Mouse (Mus musculus) midbrain, embryonic 15.5 days (tissue): ENCODE measurements around the gene Tppp. TPM values are rescaled to one million over a fixed set of nuclear protein-coding genes. Genes with fewer than 3 reads are reported as not detected.

Source experiments
- ATAC-seq: fragments of 200-750 bp; cut with Nextera tagmentation; replicated peaks from 2 replicates; pipeline ENCODE4 v1.8.0; 2017; ENCODE audit warnings: moderate TSS enrichment
- H3K27ac ChIP-seq: fragments of 300-500 bp; sonication (generic); 2 replicates; pipeline ENCODE4 v1.5.1; 2015; ENCODE audit warnings: mild to moderate bottlenecking, inconsistent platforms
- H3K27me3 ChIP-seq: fragments of 300-500 bp; sonication (generic); replicated peaks from 2 replicates; pipeline ENCODE4 v1.6.1; 2015; ENCODE audit warnings: inconsistent platforms
- H3K36me3 ChIP-seq: fragments of 300-500 bp; sonication (generic); replicated peaks from 2 replicates; pipeline ENCODE4 v1.6.1; 2015; ENCODE audit warnings: inconsistent platforms
- H3K4me1 ChIP-seq: fragments of 300-500 bp; sonication (generic); 2 replicates; pipeline ENCODE4 v1.6.1; 2015; ENCODE audit warnings: inconsistent platforms
- H3K4me2 ChIP-seq: fragments of 300-500 bp; sonication (generic); 2 replicates; pipeline ENCODE4 v1.6.1; 2015; ENCODE audit warnings: inconsistent platforms, mild to moderate bottlenecking, moderate library complexity
- H3K4me3 ChIP-seq: fragments of 300-500 bp; sonication (generic); 2 replicates; pipeline ENCODE4 v1.5.1; 2015; ENCODE audit warnings: mild to moderate bottlenecking, inconsistent platforms
- H3K9ac ChIP-seq: fragments of 300-500 bp; sonication (generic); 2 replicates; pipeline ENCODE4 v1.6.1; 2015; ENCODE audit warnings: mild to moderate bottlenecking, inconsistent platforms
- H3K9me3 ChIP-seq: fragments of 300-500 bp; sonication (generic); 2 replicates; pipeline ENCODE4 v1.6.1; 2016; ENCODE audit warnings: inconsistent platforms
- WGBS: fragments of 180-500 bp; shearing (Covaris S2); methylation state at CpG from one replicate; pipeline ENCODE4 v1.1.7; 2015; ENCODE audit warnings: mixed read lengths; 5-methylcytosine and 5-hydroxymethylcytosine counted together
- polyA plus RNA-seq: library from polyadenylated mRNA; unstranded; fragments of >200 nt; fragmentation: Nextera tagmentation; extraction: Ambion mirVana; gene quantifications from 2 replicates; pipeline ENCODE4 v1.2.1, GENCODE M21; 2015

Gene Tppp
- 11.1 and 12.2 TPM in 2 replicates for polyA plus RNA-seq

GRCm38 (mm10) chr13:74008948-74009718 is at the start of gene Tppp:
TSS of gene Tppp (plus strand) at chr13:74009407.
- Histone ChIP-seq H3K4me1 (peaks cover 16% of the 10 kb centered on the region), H3K27me3 (peaks cover 8% of the 10 kb centered on the region), H3K36me3 (no peaks in the 10 kb centered on the region), H3K4me2 (peak within 1 kb of the TSS; percentile 91), H3K4me3 (peak within 1 kb of the TSS; percentile 74), H3K9ac (peak within 1 kb of the TSS; percentile 71), H3K9me3 (no peaks in the 10 kb centered on the region), H3K27ac (peak within 1 kb of the TSS; percentile 83)
- WGBS = under 1% methylated on average over 53 of the region's 56 CpGs
- peak; percentile 93 for ATAC-seq

GRCm38 (mm10) chr13:73960117-73960652 is 49.0 kb upstream of the Tppp start:
- H3K9ac ChIP-seq = no peak overlapping the region
- no peaks in the 10 kb centered on the region for H3K27me3 ChIP-seq
- no peak overlapping the region for H3K4me3 ChIP-seq
- no peak for ATAC-seq
- peaks cover 57% of the 10 kb centered on the region for H3K36me3 ChIP-seq
- H3K4me2 ChIP-seq = no peak overlapping the region
- no peak overlapping the region for H3K27ac ChIP-seq
- H3K9me3 ChIP-seq = no peaks in the 10 kb centered on the region
- WGBS = 95% methylated on average over 10 of the region's 10 CpGs
- no peaks in the 10 kb centered on the region for H3K4me1 ChIP-seq

- H3K36me3 ChIP-seq = peaks cover 48% of the 10 kb centered on the region
- H3K27me3 ChIP-seq = no peaks in the 10 kb centered on the region
- no peak overlapping the region for H3K27ac ChIP-seq
- peak; percentile 51; the same call in 1 of the 2 replicates for ATAC-seq
- no peaks in the 10 kb centered on the region for H3K4me1 ChIP-seq
- no peak overlapping the region for H3K9ac ChIP-seq
- 79% methylated on average over 4 of the region's 4 CpGs for WGBS
- H3K9me3 ChIP-seq = no peaks in the 10 kb centered on the region
- H3K4me2 ChIP-seq = no peak overlapping the region
- no peak overlapping the region for H3K4me3 ChIP-seq
Measured at GRCm38 (mm10) chr13:73961177-73961576, 48.0 kb upstream of the Tppp start.

GRCm38 (mm10) chr13:73963551-73963950 is 45.7 kb upstream of the Tppp start, which contains the start of gene Zdhhc11:
TSS of gene Zdhhc11 (plus strand) at chr13:73963851.
- no peak for ATAC-seq
- Histone ChIP-seq H3K36me3 (peaks cover 30% of the 10 kb centered on the region), H3K27me3 (no peaks in the 10 kb centered on the region), H3K9ac (no peak within 1 kb of the TSS), H3K4me1 (no peaks in the 10 kb centered on the region), H3K9me3 (no peaks in the 10 kb centered on the region), H3K4me3 (no peak within 1 kb of the TSS), H3K27ac (no peak within 1 kb of the TSS), H3K4me2 (no peak within 1 kb of the TSS)
- 90% methylated on average over 5 of the region's 5 CpGs for WGBS

GRCm38 (mm10) chr13:73970545-73971448 is 38.4 kb upstream of the Tppp start:
- Histone ChIP-seq H3K27me3 (no peaks in the 10 kb centered on the region), H3K4me3 (no peak overlapping the region), H3K9me3 (no peaks in the 10 kb centered on the region), H3K27ac (no peak overlapping the region), H3K36me3 (no peaks in the 10 kb centered on the region), H3K4me2 (0 out of 2 replicates have a peak overlapping the region, but pooled peaks have one; percentile 18), H3K4me1 (no peaks in the 10 kb centered on the region), H3K9ac (no peak overlapping the region)
- ATAC-seq = peak; percentile 89
- WGBS = 45% methylated on average over 12 of the region's 12 CpGs

GRCm38 (mm10) chr13:73974523-73974922 is 34.7 kb upstream of the Tppp start:
- H3K36me3 ChIP-seq = no peaks in the 10 kb centered on the region
- no peaks in the 10 kb centered on the region for H3K27me3 ChIP-seq
- no peak overlapping the region for H3K27ac ChIP-seq
- no peak for ATAC-seq
- no peaks in the 10 kb centered on the region for H3K9me3 ChIP-seq
- no peak overlapping the region for H3K4me2 ChIP-seq
- no peak overlapping the region for H3K4me3 ChIP-seq
- no peak overlapping the region for H3K9ac ChIP-seq
- WGBS = 90% methylated on average over 3 of the region's 3 CpGs
- no peaks in the 10 kb centered on the region for H3K4me1 ChIP-seq

- ATAC-seq = no peak
Measured at GRCm38 (mm10) chr13:73976935-73977334, 32.3 kb upstream of the Tppp start.

GRCm38 (mm10) chr13:73990325-73990724 is 18.9 kb upstream of the Tppp start:
- no peak overlapping the region for H3K9ac ChIP-seq

More at GRCm38 (mm10) chr13:73976935-73977334, 32.3 kb upstream of the Tppp start:
- no peak overlapping the region for H3K9ac ChIP-seq
- H3K27ac ChIP-seq = no peak overlapping the region
- 91% methylated on average over 5 of the region's 5 CpGs for WGBS
- H3K36me3 ChIP-seq = no peaks in the 10 kb centered on the region
- no peak overlapping the region for H3K4me3 ChIP-seq
- H3K4me1 ChIP-seq = no peaks in the 10 kb centered on the region
- H3K27me3 ChIP-seq = no peaks in the 10 kb centered on the region
- H3K9me3 ChIP-seq = no peaks in the 10 kb centered on the region
- no peak overlapping the region for H3K4me2 ChIP-seq

GRCm38 (mm10) chr13:73990761-73991160 is 18.4 kb upstream of the Tppp start:
- no peaks in the 10 kb centered on the region for H3K9me3 ChIP-seq
- H3K27ac ChIP-seq = no peak overlapping the region
- H3K27me3 ChIP-seq = no peaks in the 10 kb centered on the region
- H3K36me3 ChIP-seq = no peaks in the 10 kb centered on the region
- H3K4me1 ChIP-seq = no peaks in the 10 kb centered on the region
- ATAC-seq = no peak
- no peak overlapping the region for H3K4me3 ChIP-seq
- WGBS = 79% methylated on average over 2 of the region's 2 CpGs
- no peak overlapping the region for H3K4me2 ChIP-seq
- H3K9ac ChIP-seq = no peak overlapping the region

More at GRCm38 (mm10) chr13:73990325-73990724, 18.9 kb upstream of the Tppp start:
- Histone ChIP-seq H3K4me1 (no peaks in the 10 kb centered on the region), H3K9me3 (no peaks in the 10 kb centered on the region), H3K27ac (no peak overlapping the region), H3K27me3 (no peaks in the 10 kb centered on the region), H3K4me2 (no peak overlapping the region), H3K4me3 (no peak overlapping the region), H3K36me3 (no peaks in the 10 kb centered on the region)
- WGBS = 84% methylated on average over 5 of the region's 5 CpGs
- no peak for ATAC-seq

GRCm38 (mm10) chr13:73991267-73991666 is 17.9 kb upstream of the Tppp start:
- H3K4me1 ChIP-seq = no peaks in the 10 kb centered on the region
- H3K27me3 ChIP-seq = no peaks in the 10 kb centered on the region
- ATAC-seq = no peak
- no peak overlapping the region for H3K9ac ChIP-seq
- H3K4me3 ChIP-seq = no peak overlapping the region
- no peaks in the 10 kb centered on the region for H3K9me3 ChIP-seq
- no peak overlapping the region for H3K4me2 ChIP-seq
- 85% methylated on average over 5 of the region's 5 CpGs for WGBS
- no peak overlapping the region for H3K27ac ChIP-seq
- H3K36me3 ChIP-seq = no peaks in the 10 kb centered on the region

- H3K4me3 ChIP-seq = no peak overlapping the region
- H3K9me3 ChIP-seq = no peaks in the 10 kb centered on the region
- no peaks in the 10 kb centered on the region for H3K36me3 ChIP-seq
- no peaks in the 10 kb centered on the region for H3K27me3 ChIP-seq
- no peak overlapping the region for H3K9ac ChIP-seq
- 90% methylated on average over 4 of the region's 4 CpGs for WGBS
- no peak overlapping the region for H3K4me2 ChIP-seq
- H3K27ac ChIP-seq = no peak overlapping the region
- H3K4me1 ChIP-seq = no peaks in the 10 kb centered on the region
- no peak for ATAC-seq
Measured at GRCm38 (mm10) chr13:73996456-73996855, 12.8 kb upstream of the Tppp start.

- Histone ChIP-seq H3K4me3 (no peak overlapping the region), H3K27me3 (no peaks in the 10 kb centered on the region), H3K36me3 (no peaks in the 10 kb centered on the region), H3K4me2 (no peak overlapping the region), H3K27ac (no peak overlapping the region), H3K9ac (no peak overlapping the region), H3K9me3 (no peaks in the 10 kb centered on the region), H3K4me1 (no peaks in the 10 kb centered on the region)
- no peak for ATAC-seq
Measured at GRCm38 (mm10) chr13:74000519-74000918, 8.7 kb upstream of the Tppp start.
